ENCODE assay signal across 15 mouse cellular contexts in genomic region chr1:150872105-150872504, GRCm38 (mm10).
"Had no signal": no experiment of that assay in that cellular context is flagged by ENCODE, and none has a peak within 500 bp of the region (broad histone marks: within the 10 kb centered on the region; RNA-seq: fewer than 3 reads in every experiment).

No protein-coding gene starts in this region.

- H3K4me2 ChIP-seq: liver, embryonic 11.5 days; liver, embryonic 13.5 days; liver, embryonic 15.5 days; lung, embryonic 15.5 days; midbrain, embryonic 11.5 days; midbrain, embryonic 13.5 days; midbrain, embryonic 15.5 days; neural tube, embryonic 12.5 days had no signal

- H3K4me3 ChIP-seq: liver, embryonic 13.5 days; liver, embryonic 15.5 days; lung, embryonic 15.5 days; megakaryocyte, embryonic 14.5 days; midbrain, embryonic 13.5 days; midbrain, embryonic 15.5 days; neural tube, embryonic 12.5 days had no signal

- ATAC-seq: liver, postnatal 0 days; midbrain, embryonic 13.5 days; midbrain, embryonic 15.5 days had no signal

- H3K9me3 ChIP-seq: liver, embryonic 13.5 days; liver, embryonic 15.5 days; lung, embryonic 15.5 days; megakaryocyte, embryonic 14.5 days; midbrain, embryonic 13.5 days; midbrain, embryonic 15.5 days; neural tube, embryonic 12.5 days had no signal

- H3K9ac ChIP-seq: liver, embryonic 13.5 days; liver, embryonic 15.5 days; liver, postnatal 0 days; lung, embryonic 15.5 days; midbrain, embryonic 13.5 days; midbrain, embryonic 15.5 days; neural tube, embryonic 12.5 days had no signal

- H3K27me3 ChIP-seq: liver, embryonic 13.5 days; liver, embryonic 15.5 days; lung, embryonic 15.5 days; megakaryocyte, embryonic 14.5 days; midbrain, embryonic 13.5 days; midbrain, embryonic 15.5 days; neural tube, embryonic 12.5 days had no signal

- DNase-seq: liver, embryonic 13.5 days; liver, postnatal 0 days; right cerebral cortex, postnatal 14 days; thymus, adult 2 months; thymus, postnatal 25 days; thymus, postnatal 4 days had no signal

- H3K36me3 ChIP-seq: liver, embryonic 13.5 days; liver, embryonic 15.5 days; lung, embryonic 15.5 days; midbrain, embryonic 13.5 days; midbrain, embryonic 15.5 days; neural tube, embryonic 12.5 days had no signal

- H3K4me1 ChIP-seq: liver, embryonic 13.5 days; liver, embryonic 15.5 days; megakaryocyte, embryonic 14.5 days; midbrain, embryonic 15.5 days; neural tube, embryonic 12.5 days had no signal

- H3K27ac ChIP-seq: liver, embryonic 13.5 days; liver, embryonic 15.5 days; macrophage; midbrain, embryonic 13.5 days; midbrain, embryonic 15.5 days; neural tube, embryonic 12.5 days had no signal
